ENCODE assay signal across 7 mouse cellular contexts in genomic region chrX:68821059-68821458, GRCm38 (mm10). TPM values are rescaled to one million over a fixed set of nuclear protein-coding genes. Genes with fewer than 3 reads are reported as not detected.
A peak's percentile ranks its signal among the peaks of the same experiment; 100 is the strongest.
DNase-seq lines count a peak whose midpoint lies in the region; ATAC-seq lines count a peak whose summit lies in the region.
"Not testable (repeated sequence)": the region's sequence is repeated elsewhere in the genome, so short reads cannot be mapped to it uniquely, and the experiment has no call there.

Gm14698 (plus strand) TSS chrX:68821093.

- peak within 1 kb of the TSS; percentile 31; the same call in 1 of the 2 replicates for H3K4me2 ChIP-seq in forebrain, embryonic 11.5 days (ENCODE audit: low read depth, low read length, severe bottlenecking)
- peak within 1 kb of the TSS; percentile 45 for H3K4me2 ChIP-seq in heart, embryonic 14.5 days (ENCODE audit: low read length)
- H3K4me2 ChIP-seq in intestine, embryonic 16.5 days (ENCODE audit: low read depth, low read length): peak within 1 kb of the TSS; percentile 39
- peak within 1 kb of the TSS; percentile 31; the same call in 1 of the 2 replicates for H3K4me2 ChIP-seq in limb, embryonic 15.5 days

- not testable (repeated sequence) for H3K9ac ChIP-seq in forebrain, embryonic 11.5 days (ENCODE audit: low read length); intestine, embryonic 16.5 days (ENCODE audit: low read depth, low read length); limb, embryonic 15.5 days
- 0 out of 2 replicates have a peak within 1 kb of the TSS, but pooled peaks have one; percentile 3 for H3K9ac ChIP-seq in heart, embryonic 14.5 days (ENCODE audit: low read length)

- H3K27me3 ChIP-seq in forebrain, embryonic 11.5 days (ENCODE audit: control insufficient read depth, insufficient read depth, low read length); heart, embryonic 14.5 days (ENCODE audit: control insufficient read depth, insufficient read depth, low read length); intestine, embryonic 16.5 days (replicated peaks; ENCODE audit: control insufficient read depth, insufficient read depth, low read length); limb, embryonic 15.5 days; midbrain, embryonic 10.5 days (ENCODE audit: low read depth, poor library complexity, severe bottlenecking): not testable (repeated sequence)

- H3K9me3 ChIP-seq in forebrain, embryonic 11.5 days (ENCODE audit: control insufficient read depth, low read length); heart, embryonic 14.5 days (ENCODE audit: control insufficient read depth, low read length); intestine, embryonic 16.5 days (ENCODE audit: control insufficient read depth, low read length); limb, embryonic 15.5 days; midbrain, embryonic 10.5 days (replicated peaks): not testable (repeated sequence)

- H3K4me1 ChIP-seq in forebrain, embryonic 11.5 days (replicated peaks; ENCODE audit: control insufficient read depth, insufficient read depth, low read length); heart, embryonic 14.5 days (ENCODE audit: control insufficient read depth in 2 of 2, insufficient read depth in 2 of 2, low read length in 2 of 2); intestine, embryonic 16.5 days (ENCODE audit: control insufficient read depth, insufficient read depth, low read length); limb, embryonic 15.5 days; midbrain, embryonic 10.5 days: not testable (repeated sequence)

- ATAC-seq in forebrain, embryonic 11.5 days (replicated peaks; ENCODE audit: low FRiP score): peak; percentile 91
- ATAC-seq in heart, embryonic 14.5 days (ENCODE audit: insufficient number of reproducible peaks, insufficient read depth, low FRiP score, low read depth): peak; percentile 69; the same call in 1 of the 2 replicates
- ATAC-seq in intestine, embryonic 16.5 days: peak; percentile 71
- 0 out of 2 replicates have a peak, but pooled peaks have one; percentile 30 for ATAC-seq in limb, embryonic 15.5 days (ENCODE audit: insufficient number of reproducible peaks, low FRiP score, low TSS enrichment, low read depth)

- DNase-seq in cerebellum, postnatal 10 days: peak; percentile 11 to 15
- DNase-seq in forebrain, embryonic 11.5 days (ENCODE audit: low spot score): peak; percentile 48
- peak; percentile 25 for DNase-seq in midbrain, embryonic 10.5 days (ENCODE audit: low spot score)
- DNase-seq in right cerebral cortex, postnatal 25 days: peak; percentile 9

- peak within 1 kb of the TSS; percentile 26 for H3K4me3 ChIP-seq in forebrain, embryonic 11.5 days (ENCODE audit: low read depth, low read length)
- H3K4me3 ChIP-seq in heart, embryonic 14.5 days (ENCODE audit: control insufficient read depth in 1 of 2, insufficient read depth in 1 of 2, low read depth in 1 of 2, low read length in 2 of 2): peak within 1 kb of the TSS; percentile 27 to 30
- H3K4me3 ChIP-seq in intestine, embryonic 16.5 days (ENCODE audit: low read length): peak within 1 kb of the TSS; percentile 29
- peak within 1 kb of the TSS; percentile 30 for H3K4me3 ChIP-seq in limb, embryonic 15.5 days
- peak within 1 kb of the TSS; percentile 47 for H3K4me3 ChIP-seq in midbrain, embryonic 10.5 days

- not testable (repeated sequence) for H3K36me3 ChIP-seq in forebrain, embryonic 11.5 days (ENCODE audit: control insufficient read depth, insufficient read depth, low read length); heart, embryonic 14.5 days (ENCODE audit: control insufficient read depth, insufficient read depth, low read length); intestine, embryonic 16.5 days (ENCODE audit: control insufficient read depth, insufficient read depth, low read length); limb, embryonic 15.5 days; midbrain, embryonic 10.5 days

- 11% methylated on average over 26 of the region's 36 CpGs for WGBS in forebrain, embryonic 11.5 days
- WGBS in heart, embryonic 14.5 days: 11% methylated on average over 22 of the region's 36 CpGs
- WGBS in intestine, embryonic 16.5 days: 18% methylated on average over 20 of the region's 36 CpGs
- 26% methylated on average over 25 of the region's 36 CpGs for whole genome bisulfite sequencing in limb, embryonic 15.5 days
- WGBS in midbrain, embryonic 10.5 days: 17% methylated on average over 24 of the region's 36 CpGs

- not testable (repeated sequence) for H3K27ac ChIP-seq in forebrain, embryonic 11.5 days (ENCODE audit: low read depth, low read length); heart, embryonic 14.5 days (replicated peaks in 1 of 2; ENCODE audit: control insufficient read depth in 1 of 2, insufficient read depth in 1 of 2, low read depth in 2 of 2, low read length in 2 of 2); intestine, embryonic 16.5 days (ENCODE audit: low read length); limb, embryonic 15.5 days
- peak within 1 kb of the TSS; percentile 64 for H3K27ac ChIP-seq in midbrain, embryonic 10.5 days (replicated peaks)

RNA-seq across cellular contexts. Expression of gene Gm14698, which starts in this region (rescaled TPM):
- polyA plus RNA-seq in forebrain, embryonic 11.5 days (2014; fragmentation: Nextera tagmentation; extraction: Ambion mirVana): 3.2 and 4.7 TPM in 2 replicates
- polyA plus RNA-seq in heart, embryonic 14.5 days (2014; fragmentation: Nextera tagmentation; extraction: Ambion mirVana): 3.8 and 4.6 TPM in 2 replicates
- polyA plus RNA-seq in intestine, embryonic 16.5 days (2015; fragmentation: Nextera tagmentation; extraction: Ambion mirVana): 1.7 and 2.6 TPM in 2 replicates
- polyA plus RNA-seq in limb, embryonic 15.5 days (2015; fragmentation: Nextera tagmentation; extraction: Ambion mirVana): 2.6 and 3.7 TPM in 2 replicates
- 2.1 and 2.6 TPM in 2 replicates for polyA plus RNA-seq in midbrain, embryonic 10.5 days (2016; fragmentation: Nextera tagmentation; extraction: Ambion mirVana)

Comparison
In these comparisons a context has a peak if more than half of its experiments do, and no peak if none do; other contexts are left out.
1. ATAC-seq: peak in every context shown above with its lines; median percentile 91 in forebrain, embryonic 11.5 days; 71 in intestine, embryonic 16.5 days; 69 in heart, embryonic 14.5 days; 30 in limb, embryonic 15.5 days.